Mouse (Mus musculus): ENCODE data around the gene Ubl7.

DNA sequence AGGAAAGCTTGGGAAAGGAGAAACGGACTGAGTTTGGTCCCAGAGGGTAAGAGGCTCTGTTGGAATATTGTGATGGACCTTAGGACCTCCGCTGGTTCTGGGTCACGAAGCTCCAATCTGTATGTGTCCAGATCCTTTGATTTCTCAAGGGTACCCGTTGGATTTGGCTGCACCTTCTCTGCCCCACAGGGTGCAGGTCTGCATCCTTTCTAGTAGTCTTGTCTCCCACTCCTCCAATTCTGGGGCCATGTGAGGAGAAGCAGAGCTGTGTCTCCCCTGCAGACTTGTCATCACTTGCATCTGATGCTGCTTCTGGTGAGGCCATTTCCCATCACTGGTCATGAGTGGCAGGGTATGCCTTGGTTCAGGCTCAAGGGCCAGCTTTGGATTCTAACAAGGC, 26.4 kb downstream of the Ubl7 start:
- TF ChIP-seq CTCF (IDR thresholded peaks at IDR 0.05; ENCODE audit: control insufficient read depth, insufficient read depth, insufficient replicate concordance, low read depth, low read length) (no peak), POLR2A (IDR thresholded peaks at IDR 0.05; ENCODE audit: control insufficient read depth, low read depth, low read length) (no peak)

All from testis, adult 2 months (tissue).